Mouse (Mus musculus) stomach, embryonic 16.5 days (tissue): ENCODE data around the gene Chid1. TPM values are rescaled to one million over a fixed set of nuclear protein-coding genes. Genes with fewer than 3 reads are reported as not detected.
A peak's percentile ranks its signal among the peaks of the same experiment; 100 is the strongest.

Experiments used
- ATAC-seq: fragments of 200-750 bp; cut with Nextera tagmentation; 2 replicates; pipeline ENCODE4 v1.8.0; 2017; ENCODE audit warnings: moderate number of reproducible peaks, moderate TSS enrichment; ENCODE audit not compliant: insufficient read depth, low FRiP score
- H3K27ac ChIP-seq: fragments of 300-500 bp; sonication (generic); 2 replicates; pipeline ENCODE4 v1.5.1; 2014; ENCODE audit warnings: low read length
- H3K27me3 ChIP-seq: fragments of 300-500 bp; sonication (generic); 2 replicates; pipeline ENCODE4 v1.6.1; 2014; ENCODE audit warnings: low read length, control low read depth, mixed read lengths; ENCODE audit not compliant: control insufficient read depth, insufficient read depth
- H3K36me3 ChIP-seq: fragments of 300-500 bp; sonication (generic); 2 replicates; pipeline ENCODE4 v1.6.1; 2014; ENCODE audit warnings: low read length; ENCODE audit not compliant: control insufficient read depth, insufficient read depth
- H3K4me1 ChIP-seq: fragments of 300-500 bp; sonication (generic); 2 replicates; pipeline ENCODE4 v1.6.1; 2014; ENCODE audit warnings: low read length, control low read depth, mixed read lengths; ENCODE audit not compliant: control insufficient read depth, insufficient read depth
- H3K4me2 ChIP-seq: fragments of 300-500 bp; sonication (generic); 2 replicates; pipeline ENCODE4 v1.6.1; 2014; ENCODE audit warnings: low read depth, low read length, mixed read lengths
- H3K4me3 ChIP-seq: fragments of 300-500 bp; sonication (generic); replicated peaks from 2 replicates; pipeline ENCODE4 v1.5.1; 2014; ENCODE audit warnings: mild to moderate bottlenecking, low read length
- H3K9ac ChIP-seq: fragments of 300-500 bp; sonication (generic); 2 replicates; pipeline ENCODE4 v1.6.1; 2014; ENCODE audit warnings: low read length
- H3K9me3 ChIP-seq: fragments of 300-500 bp; sonication (generic); replicated peaks from 2 replicates; pipeline ENCODE4 v1.6.1; 2016; ENCODE audit warnings: low read length, control low read depth; ENCODE audit not compliant: control insufficient read depth
- WGBS: fragments of 180-500 bp; shearing (Covaris S2); extraction: QIAGEN DNeasy Blood & Tissue Kit; methylation state at CpG from one replicate; pipeline ENCODE4 v1.1.7; 2014; 5-methylcytosine and 5-hydroxymethylcytosine counted together
- polyA plus RNA-seq: library from polyadenylated mRNA; unstranded; fragments of >200 nt; fragmentation: Nextera tagmentation; extraction: Ambion mirVana; gene quantifications from 2 replicates; pipeline ENCODE4 v1.2.1, GENCODE M21; 2015

The Chid1 gene
- polyA plus RNA-seq, 1 experiment from 2014 or later: 54.0 TPM

GRCm38 (mm10) chr7:141542588-141542987 lies 2.9 kb upstream of the Chid1 start:
- Histone ChIP-seq H3K4me1 (peaks cover 21% of the 10 kb centered on the region), H3K27ac (no peak overlapping the region), H3K9ac (no peak overlapping the region), H3K9me3 (no peaks in the 10 kb centered on the region), H3K4me2 (no peak overlapping the region), H3K4me3 (no peak overlapping the region), H3K27me3 (no peaks in the 10 kb centered on the region), H3K36me3 (no peaks in the 10 kb centered on the region)
- 83% methylated on average over 2 of the region's 2 CpGs for WGBS
- ATAC-seq: no peak

DNA sequence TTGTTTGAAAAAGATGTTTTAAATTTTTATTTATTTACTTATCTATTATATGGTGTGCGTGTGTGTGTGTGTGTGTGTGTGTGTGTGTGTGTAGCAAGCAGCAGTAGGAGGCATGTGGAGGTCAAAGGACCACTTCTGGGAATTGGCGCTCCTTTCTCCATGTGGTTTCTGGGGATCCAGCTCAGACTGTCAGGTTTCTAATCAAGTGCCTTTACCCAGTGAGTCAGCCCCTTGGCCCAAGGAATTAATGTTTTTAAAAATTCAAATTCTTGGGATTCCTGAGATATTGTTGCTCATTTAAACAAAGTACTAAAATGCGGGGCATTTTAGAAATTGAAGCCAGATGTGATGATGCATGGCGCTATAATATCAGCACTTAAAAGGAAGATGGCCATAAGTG lies 2.0 kb upstream of the Chid1 start:
- peaks cover 21% of the 10 kb centered on the region for H3K4me1 ChIP-seq
- H3K36me3 ChIP-seq: no peaks in the 10 kb centered on the region
- no peak overlapping the region for H3K27ac ChIP-seq
- 75% methylated on average over 4 of the region's 4 CpGs for WGBS
- no peaks in the 10 kb centered on the region for H3K27me3 ChIP-seq
- H3K9ac ChIP-seq: no peak overlapping the region
- no peak for ATAC-seq
- no peaks in the 10 kb centered on the region for H3K9me3 ChIP-seq
- H3K4me2 ChIP-seq: no peak overlapping the region
- no peak overlapping the region for H3K4me3 ChIP-seq

- Histone ChIP-seq H3K4me2 (peak overlapping the region; percentile 95), H3K4me3 (peak overlapping the region; percentile 80), H3K9ac (peak overlapping the region; percentile 75), H3K4me1 (peaks cover 21% of the 10 kb centered on the region), H3K9me3 (no peaks in the 10 kb centered on the region), H3K27me3 (no peaks in the 10 kb centered on the region), H3K36me3 (no peaks in the 10 kb centered on the region), H3K27ac (peak overlapping the region; percentile 90)
- peak; percentile 67; the same call in 1 of the 2 replicates for ATAC-seq
- 49% methylated on average over 13 of the region's 13 CpGs for WGBS
These were observed 840 bp upstream of the Chid1 start for GRCm38 (mm10) chr7:141540312-141541081.

- ATAC-seq: peak; percentile 11; the same call in 1 of the 2 replicates
- Histone ChIP-seq H3K4me3 (peak overlapping the region; percentile 80), H3K9ac (peak overlapping the region; percentile 83), H3K9me3 (no peaks in the 10 kb centered on the region), H3K27ac (peak overlapping the region; percentile 81), H3K36me3 (no peaks in the 10 kb centered on the region), H3K4me1 (peaks cover 21% of the 10 kb centered on the region), H3K27me3 (no peaks in the 10 kb centered on the region), H3K4me2 (peak overlapping the region; percentile 95)
- 5% methylated on average over 18 of the region's 18 CpGs for WGBS
These were observed 653 bp downstream of the Chid1 start for GRCm38 (mm10) chr7:141538852-141539555.

DNA sequence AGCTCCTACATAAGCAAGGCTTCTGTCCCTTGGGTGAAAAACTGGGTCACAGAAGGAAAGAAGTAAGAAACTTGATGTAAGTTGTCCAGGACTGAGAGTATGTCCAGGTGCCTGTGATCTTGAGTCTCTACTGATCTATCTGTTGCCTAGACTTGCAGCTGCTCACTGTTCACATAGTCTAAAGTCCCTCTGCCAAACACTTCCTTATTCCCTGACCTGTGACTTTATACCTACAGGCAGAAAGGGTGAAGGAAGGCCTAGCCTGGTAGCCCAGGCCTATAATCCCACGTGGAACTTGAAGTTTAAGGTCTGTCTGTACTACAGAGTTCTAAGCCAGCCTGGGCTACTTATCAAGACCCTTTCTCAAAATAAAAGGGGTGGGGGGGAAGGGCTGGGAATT lies 4.1 kb downstream of the Chid1 start:
- ATAC-seq: no peak
- WGBS: 50% methylated on average over 1 of the region's 1 CpGs
- no peaks in the 10 kb centered on the region for H3K27me3 ChIP-seq
- no peaks in the 10 kb centered on the region for H3K9me3 ChIP-seq
- no peak overlapping the region for H3K4me3 ChIP-seq
- H3K36me3 ChIP-seq: no peaks in the 10 kb centered on the region
- no peak overlapping the region for H3K9ac ChIP-seq
- no peak overlapping the region for H3K4me2 ChIP-seq
- peaks cover 16% of the 10 kb centered on the region for H3K4me1 ChIP-seq
- H3K27ac ChIP-seq: no peak overlapping the region

DNA sequence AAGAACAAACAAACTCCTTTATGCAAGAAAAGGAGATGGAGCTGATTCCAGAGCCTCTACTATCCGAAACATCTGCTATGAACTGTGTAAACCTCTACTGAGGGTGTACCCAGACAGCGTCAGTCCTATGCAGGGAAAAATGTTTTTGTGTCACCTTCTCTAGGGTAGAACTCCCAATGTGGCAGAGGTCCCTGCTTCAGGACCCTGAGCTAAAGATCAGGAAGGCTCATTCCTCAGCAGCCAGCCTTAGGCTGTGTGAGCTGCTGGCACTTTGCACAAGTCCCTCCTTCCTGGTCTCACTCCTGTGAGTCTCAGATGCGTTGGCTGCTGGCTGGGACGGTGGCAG lies 14.1 kb downstream of the Chid1 start:
- Histone ChIP-seq H3K4me3 (no peak overlapping the region), H3K27me3 (no peaks in the 10 kb centered on the region), H3K27ac (no peak overlapping the region), H3K9me3 (no peaks in the 10 kb centered on the region), H3K4me1 (no peaks in the 10 kb centered on the region), H3K36me3 (peaks cover 5% of the 10 kb centered on the region; the same call in 1 of the 2 replicates), H3K4me2 (no peak overlapping the region), H3K9ac (0 out of 2 replicates have a peak overlapping the region, but pooled peaks have one; percentile 29)
- ATAC-seq: no peak
- WGBS: 84% methylated on average over 4 of the region's 4 CpGs

DNA sequence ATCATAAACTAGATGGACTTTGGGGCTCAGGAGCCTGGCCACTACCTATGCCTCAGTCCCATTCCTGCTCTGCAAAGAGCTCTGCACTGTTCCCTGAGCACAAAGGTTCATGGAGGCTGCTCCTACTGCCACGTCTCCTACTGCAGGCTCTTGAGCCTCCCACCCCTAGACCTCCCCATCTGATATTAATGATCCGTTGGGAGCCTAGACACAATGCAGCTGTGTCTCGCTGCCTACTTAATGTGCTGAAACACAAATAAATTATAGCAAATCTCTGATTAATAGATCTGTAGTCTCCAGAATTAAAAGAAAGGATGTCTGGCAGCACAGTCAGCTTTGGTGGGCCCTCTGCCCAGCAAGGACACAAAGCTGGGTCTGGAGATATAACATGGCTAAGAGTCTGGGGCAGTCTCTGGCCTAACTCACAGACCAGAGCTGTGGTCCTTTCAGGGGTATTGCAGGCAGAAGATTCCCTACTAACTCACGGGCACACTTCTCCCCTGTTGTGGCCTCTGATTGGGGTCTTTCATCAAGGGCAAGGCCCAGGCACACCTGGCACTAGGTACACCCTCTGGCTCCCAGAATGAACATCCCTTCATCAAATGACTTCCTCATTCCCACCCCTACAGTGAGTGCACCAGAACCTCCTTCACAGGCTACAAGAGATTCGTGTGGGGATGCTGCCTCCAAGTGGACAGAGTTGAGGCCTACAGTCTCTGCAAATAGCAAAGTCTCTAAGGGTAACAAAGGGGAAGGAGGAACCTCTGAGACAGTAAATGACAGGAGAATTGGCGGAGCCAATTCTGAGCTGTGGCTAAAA lies 14.7 kb downstream of the Chid1 start:
- no peaks in the 10 kb centered on the region for H3K4me1 ChIP-seq
- no peaks in the 10 kb centered on the region for H3K9me3 ChIP-seq
- no peak overlapping the region for H3K27ac ChIP-seq
- H3K9ac ChIP-seq: no peak overlapping the region
- no peak overlapping the region for H3K4me3 ChIP-seq
- WGBS: 40% methylated on average over 6 of the region's 6 CpGs
- peak; percentile 85; the same call in 1 of the 2 replicates for ATAC-seq
- H3K27me3 ChIP-seq: no peaks in the 10 kb centered on the region
- peaks cover 5% of the 10 kb centered on the region; the same call in 1 of the 2 replicates for H3K36me3 ChIP-seq
- H3K4me2 ChIP-seq: no peak overlapping the region

- peaks cover 5% of the 10 kb centered on the region; the same call in 1 of the 2 replicates for H3K36me3 ChIP-seq
- H3K4me2 ChIP-seq: no peak overlapping the region
- H3K27me3 ChIP-seq: no peaks in the 10 kb centered on the region
- H3K9me3 ChIP-seq: no peaks in the 10 kb centered on the region
- no peak for ATAC-seq
- no peak overlapping the region for H3K4me3 ChIP-seq
- H3K4me1 ChIP-seq: no peaks in the 10 kb centered on the region
- no peak overlapping the region for H3K27ac ChIP-seq
- H3K9ac ChIP-seq: no peak overlapping the region
- WGBS: 85% methylated on average over 4 of the region's 4 CpGs
These were observed 15.4 kb downstream of the Chid1 start for GRCm38 (mm10) chr7:141524271-141524670.
